In genomic region chr8:107002532-107002931, GRCm38 (mm10) we compare ENCODE assay signal across 1 mouse cellular context.
A peak's percentile ranks its signal among the peaks of the same experiment; 100 is the strongest.
TF ChIP-seq lines count a peak whose summit lies in the region.

No protein-coding gene starts in this region.

TF ChIP-seq in MEL, 35 proteins besides CTCF, POLR2A, EP300 and RAD21 (continued from another document):
- TF ChIP-seq ZC3H11A (IDR thresholded peaks at IDR 0.05; ENCODE audit: low read depth, low read length) (peak; percentile 76), MEF2A (IDR thresholded peaks at IDR 0.05; ENCODE audit: extremely low read depth, insufficient replicate concordance, low read depth, low read length, poor library complexity, severe bottlenecking) (no peak), CHD1 (IDR thresholded peaks at IDR 0.05; ENCODE audit: low read depth, low read length) (no peak), BHLHE40 (IDR thresholded peaks at IDR 0.05; ENCODE audit: borderline replicate concordance, low read depth, low read length) (no peak), MAFK (IDR thresholded peaks at IDR 0.05; ENCODE audit: borderline replicate concordance, low read depth, low read length) (no peak), MYB (IDR thresholded peaks at IDR 0.05; ENCODE audit: low read depth, low read length) (no peak), NELFE (IDR thresholded peaks at IDR 0.05; ENCODE audit: low read depth, low read length) (no peak), E2F4 (IDR thresholded peaks at IDR 0.05; ENCODE audit: borderline replicate concordance, low read depth, low read length) (no peak), MYC (IDR thresholded peaks at IDR 0.05; ENCODE audit: low read depth, low read length) (0 out of 2 replicates have a peak, but pooled peaks have one; percentile 26), MAX (IDR thresholded peaks at IDR 0.05; ENCODE audit: low read length) (no peak), USF2 (IDR thresholded peaks at IDR 0.05; ENCODE audit: borderline replicate concordance in 1 of 2, insufficient read depth in 1 of 2, low read depth in 1 of 2, low read length in 2 of 2) (no peak), TAL1 (IDR thresholded peaks at IDR 0.05; ENCODE audit: low read length) (no peak), MXI1 (IDR thresholded peaks at IDR 0.05; ENCODE audit: low read depth, low read length) (0 out of 2 replicates have a peak, but pooled peaks have one; percentile 27), MAZ (IDR thresholded peaks at IDR 0.05; ENCODE audit: low read depth, low read length) (no peak), ZMIZ1 (IDR thresholded peaks at IDR 0.05; ENCODE audit: low read depth, low read length) (no peak), POLR2AphosphoS2 (IDR thresholded peaks at IDR 0.05; ENCODE audit: low read length) (no peak), ETS1 (IDR thresholded peaks at IDR 0.05; ENCODE audit: low read depth, low read length) (no peak), NRF1 (IDR thresholded peaks at IDR 0.05; ENCODE audit: insufficient read depth, low read depth, low read length, poor library complexity, severe bottlenecking) (no peak), JUND (IDR thresholded peaks at IDR 0.05; ENCODE audit: low read depth, low read length) (0 out of 2 replicates have a peak, but pooled peaks have one; percentile 22), USF1 (IDR thresholded peaks at IDR 0.05; ENCODE audit: low read depth, low read length) (no peak), KAT2A (conservative IDR thresholded peaks at IDR 0.05; ENCODE audit: low read depth, low read length) (no peak), HCFC1 (IDR thresholded peaks at IDR 0.05; ENCODE audit: low read depth, low read length) (no peak), ZKSCAN1 (IDR thresholded peaks at IDR 0.05; ENCODE audit: low read depth, low read length) (no peak), ZNF384 (IDR thresholded peaks at IDR 0.05; ENCODE audit: low read depth, low read length) (0 out of 2 replicates have a peak, but pooled peaks have one; percentile 18), SIN3A (IDR thresholded peaks at IDR 0.05; ENCODE audit: low read length) (peak; percentile 35; the same call in 1 of the 2 replicates), SMC3 (IDR thresholded peaks at IDR 0.05; ENCODE audit: low read depth, low read length) (peak; percentile 91), UBTF (IDR thresholded peaks at IDR 0.05; ENCODE audit: borderline replicate concordance, insufficient read depth, low read depth, low read length) (no peak)
